ENCODE assay signal across 35 mouse cellular contexts in genomic region chr3:84829366-84829765, GRCm38 (mm10).
"Had no signal": no experiment of that assay in that cellular context is flagged by ENCODE, and none has a peak within 500 bp of the region (broad histone marks: within the 10 kb centered on the region; RNA-seq: fewer than 3 reads in every experiment).

No protein-coding gene starts in this region.

- H3K4me2 ChIP-seq: heart, embryonic 11.5 days; heart, embryonic 12.5 days; heart, embryonic 13.5 days; heart, embryonic 15.5 days; hindbrain, embryonic 12.5 days; hindbrain, embryonic 13.5 days; hindbrain, embryonic 14.5 days; hindbrain, embryonic 15.5 days; intestine, embryonic 15.5 days; kidney, embryonic 15.5 days had no signal

- H3K9me3 ChIP-seq: heart, embryonic 12.5 days; heart, embryonic 13.5 days; heart, embryonic 15.5 days; hindbrain, embryonic 10.5 days; hindbrain, embryonic 12.5 days; hindbrain, embryonic 13.5 days; hindbrain, embryonic 15.5 days; intestine, embryonic 15.5 days; kidney, embryonic 15.5 days had no signal

- ATAC-seq: hindbrain, embryonic 16.5 days; hindbrain, postnatal 0 days; inflammation-experienced regulatory T-cells, adult 6 months; intestine, embryonic 15.5 days; intestine, embryonic 16.5 days; intestine, postnatal 0 days had no signal

- H3K4me3 ChIP-seq: heart, embryonic 12.5 days; heart, embryonic 13.5 days; heart, embryonic 15.5 days; hindbrain, embryonic 10.5 days; hindbrain, embryonic 12.5 days; hindbrain, embryonic 13.5 days; hindbrain, embryonic 15.5 days; intestine, embryonic 15.5 days; kidney, embryonic 15.5 days; layer of hippocampus, adult 2 months; left cerebral cortex, adult 2 months had no signal

- H3K27ac ChIP-seq: heart, embryonic 13.5 days; heart, embryonic 15.5 days; hindbrain, embryonic 10.5 days; hindbrain, embryonic 12.5 days; hindbrain, embryonic 13.5 days; hindbrain, embryonic 14.5 days; hindbrain, embryonic 15.5 days; hindbrain, postnatal 0 days; intestine, embryonic 15.5 days; kidney, embryonic 15.5 days; kidney, postnatal 0 days; layer of hippocampus, adult 2 months; left cerebral cortex, adult 2 months had no signal

- H3K9ac ChIP-seq: heart, embryonic 12.5 days; heart, embryonic 13.5 days; heart, embryonic 15.5 days; hindbrain, embryonic 12.5 days; hindbrain, embryonic 13.5 days; hindbrain, embryonic 14.5 days; hindbrain, embryonic 15.5 days; intestine, embryonic 15.5 days; kidney, embryonic 15.5 days had no signal

- H3K36me3 ChIP-seq: heart, embryonic 12.5 days; heart, embryonic 13.5 days; heart, embryonic 15.5 days; hindbrain, embryonic 10.5 days; hindbrain, embryonic 12.5 days; hindbrain, embryonic 13.5 days; hindbrain, embryonic 15.5 days; intestine, embryonic 15.5 days; kidney, embryonic 15.5 days had no signal

- H3K4me1 ChIP-seq: hindbrain, embryonic 13.5 days; hindbrain, embryonic 15.5 days had no signal

- DNase-seq: heart, postnatal 10 days; heart, postnatal 14 days; heart, postnatal 36 days; heart, postnatal 4 days; kidney, adult 11 months; kidney, adult 18-20 months; kidney, adult 2 months; kidney, adult 8-10 months; kidney, adult 9 months; kidney, postnatal 10 days; kidney, postnatal 14 days; kidney, postnatal 25 days; kidney, postnatal 36 days; kidney, postnatal 4 days; layer of hippocampus, adult 9-11 months; layer of hippocampus, postnatal 36 days had no signal

- H3K27me3 ChIP-seq: heart, embryonic 12.5 days; heart, embryonic 13.5 days; heart, embryonic 15.5 days; hindbrain, embryonic 12.5 days; hindbrain, embryonic 13.5 days; hindbrain, embryonic 15.5 days; intestine, embryonic 15.5 days; kidney, embryonic 15.5 days had no signal
